Mouse (Mus musculus) liver, embryonic 14.5 days (tissue): ENCODE results near the gene Mrap. TPM values are rescaled to one million over a fixed set of nuclear protein-coding genes. Genes with fewer than 3 reads are reported as not detected.
A peak's percentile ranks its signal among the peaks of the same experiment; 100 is the strongest.

ENCODE experiments used
- ATAC-seq: fragments of 200-750 bp; cut with Nextera tagmentation; 2 replicates; pipeline ENCODE4 v1.8.0; 2017; ENCODE audit warnings: moderate number of reproducible peaks, mild to moderate bottlenecking, moderate library complexity; ENCODE audit not compliant: insufficient read depth
- DNase-seq, 3 experiments: peaks; one replicate each; pipeline ENCODE4 v3.0.0-alpha.2; 2012 to 2013; ENCODE audit warnings: low read depth in 3 of 3, low spot score in 3 of 3
- H3K27ac ChIP-seq: fragments of 300-500 bp; sonication (generic); 2 replicates; pipeline ENCODE4 v1.5.1; 2014; ENCODE audit warnings: moderate library complexity, mild to moderate bottlenecking, control low read depth, inconsistent platforms
- H3K27me3 ChIP-seq: fragments of 300-500 bp; sonication (generic); 2 replicates; pipeline ENCODE4 v1.6.1; 2014; ENCODE audit warnings: mild to moderate bottlenecking, low read length, moderate library complexity; ENCODE audit not compliant: control insufficient read depth, insufficient read depth
- H3K36me3 ChIP-seq: fragments of 300-500 bp; sonication (generic); replicated peaks from 2 replicates; pipeline ENCODE4 v1.6.1; 2014; ENCODE audit warnings: low read depth; ENCODE audit not compliant: control insufficient read depth, insufficient read depth
- H3K4me1 ChIP-seq, 2 experiments: fragments of 200-500 bp in 1 of 2; fragments of 300-500 bp in 1 of 2; sonication (generic) in 1 of 2; replicated peaks; 2 replicates each; pipeline ENCODE4 v1.6.1; 2012 to 2014; ENCODE audit warnings: antibody characterized with exemption in 1 of 2, inconsistent platforms in 1 of 2, low read length in 1 of 2; ENCODE audit not compliant: control insufficient read depth in 2 of 2, insufficient read depth in 2 of 2
- H3K4me2 ChIP-seq: fragments of 300-500 bp; sonication (generic); 2 replicates; pipeline ENCODE4 v1.6.1; 2014; ENCODE audit warnings: low read depth, mild to moderate bottlenecking, control low read depth, moderate library complexity
- H3K4me3 ChIP-seq, 2 experiments: fragments of 200-500 bp in 1 of 2; fragments of 300-500 bp in 1 of 2; sonication (generic) in 1 of 2; 2 replicates each; pipeline ENCODE4 v1.5.1; 2012 to 2014; ENCODE audit warnings: low read depth in 2 of 2, low read length in 2 of 2, mild to moderate bottlenecking in 2 of 2, control low read depth in 1 of 2, inconsistent platforms in 1 of 2, moderate library complexity in 1 of 2; ENCODE audit not compliant: insufficient read depth in 1 of 2
- H3K9ac ChIP-seq: fragments of 300-500 bp; sonication (generic); replicated peaks from 2 replicates; pipeline ENCODE4 v1.6.1; 2014; ENCODE audit warnings: mild to moderate bottlenecking, control low read depth, moderate library complexity
- H3K9me3 ChIP-seq: fragments of 300-500 bp; sonication (generic); 2 replicates; pipeline ENCODE4 v1.6.1; 2016; ENCODE audit warnings: low read length, mixed read lengths; ENCODE audit not compliant: control insufficient read depth
- CTCF ChIP-seq: IDR thresholded peaks from 2 replicates; pipeline ENCODE4 v1.5.1; 2016; ENCODE audit warnings: antibody characterized with exemption, low read depth, control low read depth
- EP300 ChIP-seq: IDR thresholded peaks from 2 replicates; pipeline ENCODE4 v1.6.1; 2016; ENCODE audit warnings: antibody characterized with exemption, low read depth
- WGBS: fragments of 180-500 bp; shearing (Covaris S2); extraction: QIAGEN DNeasy Blood & Tissue Kit; methylation state at CpG from one replicate; pipeline ENCODE4 v1.1.7; 2014; ENCODE audit not compliant: insufficient replicate concordance; 5-methylcytosine and 5-hydroxymethylcytosine counted together
- polyA plus RNA-seq, 2 experiments: library from polyadenylated mRNA; depleted of rRNA in 1 of 2; stranded (reverse) in 1 of 2; unstranded in 1 of 2; fragments of >200 nt; fragmentation: Nextera tagmentation in 1 of 2; extraction: Ambion mirVana in 1 of 2; gene quantifications; 2 replicates each; pipeline versions ENCODE4 v1.2.1 to v1.2.3; 2012 to 2014

Gene Mrap
- polyA plus RNA-seq, 2 experiments, result 45.1 to 53.6 TPM

DNA sequence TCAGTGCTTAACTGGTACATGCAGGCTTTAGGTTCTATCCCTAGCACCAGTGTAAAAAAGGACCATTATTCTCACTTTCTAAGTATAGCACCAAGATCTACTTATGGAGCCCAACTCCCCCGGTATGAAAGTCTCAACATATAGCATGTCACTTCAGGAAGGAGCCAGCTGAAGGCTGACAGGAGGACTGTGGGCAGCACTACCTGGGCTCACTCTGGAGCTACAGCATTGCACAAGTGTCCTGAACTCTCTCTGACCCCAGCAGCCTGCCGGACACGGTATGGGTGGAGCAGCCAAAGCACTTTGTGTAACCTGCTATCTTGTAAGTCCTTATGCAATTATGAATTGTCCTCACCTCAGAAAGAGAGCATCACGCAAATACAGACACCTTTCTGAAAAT lies 47.2 kb downstream of the Mrap start:
- Histone ChIP-seq H3K4me2 (no peak overlapping the region), H3K4me1 (no peaks in the 10 kb centered on the region; a peak in 2 of 4 replicates), H3K36me3 (peaks cover 16% of the 10 kb centered on the region), H3K4me3 (no peak overlapping the region), H3K27me3 (no peaks in the 10 kb centered on the region), H3K9me3 (no peaks in the 10 kb centered on the region), H3K9ac (no peak overlapping the region), H3K27ac (no peak overlapping the region)
- TF ChIP-seq CTCF (no peak), EP300 (no peak)
- 0 out of 2 replicates have a peak, but pooled peaks have one; percentile 44 for ATAC-seq
- DNase-seq, result peak in 1 of 3 experiments; percentile 24
- WGBS, result 77% methylated on average over 4 of the region's 4 CpGs

DNA sequence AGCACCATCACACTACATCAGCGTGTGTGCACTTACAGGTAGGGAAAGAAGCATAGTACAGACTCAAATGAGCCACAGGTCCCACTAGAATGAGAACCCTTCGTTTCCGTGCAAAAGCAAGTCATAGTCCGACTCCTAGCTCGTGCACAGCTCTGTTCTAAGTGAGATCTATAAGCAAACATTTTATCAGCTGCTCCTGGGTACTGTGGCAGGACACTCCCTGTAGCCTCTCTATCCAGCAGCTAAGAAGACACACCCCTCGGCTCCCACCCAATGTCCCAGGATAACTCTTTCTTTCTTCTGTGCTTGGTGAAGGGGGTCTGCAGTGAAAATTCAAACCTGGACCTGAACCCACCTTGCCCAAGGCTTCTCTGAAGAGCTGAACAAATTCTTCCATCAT lies 50.6 kb downstream of the Mrap start:
- no peaks in the 10 kb centered on the region for H3K27me3 ChIP-seq
- H3K27ac ChIP-seq, result no peak overlapping the region
- no peak overlapping the region for H3K4me3 ChIP-seq
- H3K9ac ChIP-seq, result no peak overlapping the region
- H3K4me2 ChIP-seq, result no peak overlapping the region
- TF ChIP-seq CTCF (no peak), EP300 (no peak)
- DNase-seq, result no peak
- 76% methylated on average over 6 of the region's 6 CpGs for WGBS
- H3K9me3 ChIP-seq, result no peaks in the 10 kb centered on the region
- no peaks in the 10 kb centered on the region; a peak in 2 of 4 replicates for H3K4me1 ChIP-seq
- peaks cover 20% of the 10 kb centered on the region for H3K36me3 ChIP-seq
- peak; percentile 57; the same call in 1 of the 2 replicates for ATAC-seq

DNA sequence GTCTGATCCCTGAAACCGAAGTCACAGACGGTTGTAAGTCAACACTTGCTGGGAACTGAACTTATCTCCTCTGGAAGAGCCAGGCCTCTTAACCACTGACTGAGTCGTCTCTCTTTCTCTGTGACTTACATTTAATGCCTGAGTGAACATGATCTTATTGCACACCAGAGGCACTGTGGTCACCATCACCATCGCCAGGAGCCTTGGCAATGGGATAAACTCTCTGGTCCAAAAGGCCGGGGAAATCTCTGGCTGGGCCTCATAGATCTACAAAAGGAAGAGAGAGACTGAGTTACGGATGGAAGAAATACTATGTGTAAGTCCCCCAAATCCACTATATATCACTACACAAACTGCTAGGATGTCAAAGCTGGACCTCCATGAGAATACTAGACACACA lies 52.9 kb downstream of the Mrap start:
- no peak for TF ChIP-seq EP300
- no peak for TF ChIP-seq CTCF
- Histone ChIP-seq H3K9ac (no peak overlapping the region), H3K4me3 (no peak overlapping the region), H3K27me3 (no peaks in the 10 kb centered on the region), H3K27ac (no peak overlapping the region), H3K36me3 (peaks cover 14% of the 10 kb centered on the region), H3K4me2 (no peak overlapping the region), H3K9me3 (no peaks in the 10 kb centered on the region), H3K4me1 (no peaks in the 10 kb centered on the region; a peak in 2 of 4 replicates)
- ATAC-seq, result no peak
- 82% methylated on average over 6 of the region's 6 CpGs for WGBS
- no peak for DNase-seq

DNA sequence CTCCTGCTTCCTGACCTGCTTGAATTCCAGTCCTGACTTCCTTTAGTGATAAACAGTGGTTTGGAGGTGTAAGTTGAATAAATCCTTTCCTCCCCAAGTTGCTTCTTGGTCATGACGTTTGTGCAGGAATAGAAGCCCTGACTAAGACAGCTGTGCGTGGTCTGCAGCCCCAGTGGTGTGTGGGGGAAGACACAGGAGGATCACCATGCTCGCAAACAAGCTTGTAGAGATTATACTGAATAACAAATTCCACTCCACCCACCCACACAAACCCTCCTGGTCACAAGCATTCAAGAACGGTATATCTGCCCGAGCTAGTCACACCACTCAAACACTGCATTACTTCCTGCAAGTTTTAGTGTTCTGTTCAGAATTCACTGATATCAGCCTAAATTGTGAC lies 54.1 kb downstream of the Mrap start:
- Histone ChIP-seq H3K27ac (no peak overlapping the region), H3K27me3 (no peaks in the 10 kb centered on the region), H3K9me3 (no peaks in the 10 kb centered on the region), H3K4me3 (no peak overlapping the region), H3K4me2 (no peak overlapping the region), H3K36me3 (peaks cover 18% of the 10 kb centered on the region), H3K4me1 (no peaks in the 10 kb centered on the region; a peak in 2 of 4 replicates), H3K9ac (no peak overlapping the region)
- no peak for ATAC-seq
- 80% methylated on average over 5 of the region's 5 CpGs for WGBS
- no peak for TF ChIP-seq EP300
- no peak for TF ChIP-seq CTCF
- no peak for DNase-seq

DNA sequence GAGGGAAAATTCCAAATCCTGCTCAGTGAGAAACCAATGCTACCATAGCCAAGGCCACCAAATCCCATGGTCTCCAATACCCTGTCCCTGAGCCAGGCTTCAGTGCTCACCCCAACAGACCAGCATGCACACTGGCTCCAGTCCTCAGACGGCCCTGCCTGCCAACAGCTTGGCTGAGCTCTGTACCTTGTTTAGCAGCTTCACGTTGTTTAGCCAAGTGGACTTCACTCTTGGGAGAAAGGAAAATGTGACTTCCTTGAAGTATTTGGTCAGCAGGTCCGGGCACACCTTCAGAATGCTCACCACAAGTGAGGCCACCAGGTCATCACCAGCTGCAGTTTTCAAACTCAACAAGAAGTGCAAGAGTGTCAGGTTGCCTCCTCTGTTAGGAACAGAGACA lies 54.5 kb downstream of the Mrap start:
- H3K4me1 ChIP-seq, result no peaks in the 10 kb centered on the region; a peak in 2 of 4 replicates
- H3K9ac ChIP-seq, result no peak overlapping the region
- TF ChIP-seq EP300 (no peak), CTCF (no peak)
- DNase-seq, result no peak
- no peak overlapping the region for H3K27ac ChIP-seq
- H3K27me3 ChIP-seq, result no peaks in the 10 kb centered on the region
- H3K36me3 ChIP-seq, result peaks cover 14% of the 10 kb centered on the region
- WGBS, result 72% methylated on average over 3 of the region's 3 CpGs
- ATAC-seq, result no peak
- H3K4me3 ChIP-seq, result no peak overlapping the region
- H3K9me3 ChIP-seq, result no peaks in the 10 kb centered on the region
- H3K4me2 ChIP-seq, result no peak overlapping the region
